Mouse (Mus musculus): ENCODE measurements around the gene Slc43a1. TPM values are rescaled to one million over a fixed set of nuclear protein-coding genes. Genes with fewer than 3 reads are reported as not detected.

Gene Slc43a1
- polyA plus RNA-seq (2017; shearing (Covaris generic)): 1 to 10 TPM; 7.3 to 8.2 TPM

DNA sequence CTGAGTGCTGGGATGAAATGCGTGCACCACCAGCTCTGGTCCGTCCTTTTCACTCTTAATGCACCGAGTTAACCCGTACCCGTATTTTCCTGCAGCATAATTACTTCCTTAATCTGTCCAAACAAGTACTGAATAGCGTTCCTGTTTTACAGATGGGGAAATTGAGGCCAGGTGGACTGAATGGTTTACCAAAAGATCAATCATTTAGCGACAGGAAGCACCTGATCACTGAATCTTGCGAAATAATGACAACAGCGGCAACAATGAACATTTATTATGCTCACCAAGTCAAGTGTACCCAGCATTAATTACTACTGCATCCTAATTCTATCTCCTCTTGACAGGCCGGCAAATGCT lies at the start of gene Slc43a1:
Gene Slc43a1 (plus strand): TSS at position 258 of the 357 bp plus-strand sequence.

DNA sequence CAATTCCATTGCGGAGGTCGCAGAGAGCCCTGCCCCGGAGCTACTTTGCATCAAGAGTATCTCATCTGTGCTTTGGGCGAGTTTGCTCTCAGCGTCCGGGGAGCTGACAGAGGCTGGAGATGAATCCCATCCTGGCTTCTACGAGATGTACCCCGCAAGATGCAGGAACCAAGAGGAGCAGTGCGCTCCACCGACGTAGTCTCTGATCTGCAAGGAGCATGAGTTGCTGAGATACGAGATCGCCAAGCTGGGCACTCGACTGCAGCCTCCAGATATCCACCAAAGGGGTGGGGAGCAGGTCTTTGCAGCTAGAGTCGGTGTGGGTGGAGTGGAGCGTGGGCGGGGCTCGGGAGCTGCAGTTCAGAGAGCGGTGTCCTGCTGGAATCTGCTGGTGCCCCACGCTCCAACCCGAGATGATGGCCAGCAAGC lies 40.1 kb upstream of the Slc43a1 start, which contains the start of gene Ube2l6:
Gene Ube2l6 (plus strand): TSS at position 336 of the 429 bp plus-strand sequence.

DNA sequence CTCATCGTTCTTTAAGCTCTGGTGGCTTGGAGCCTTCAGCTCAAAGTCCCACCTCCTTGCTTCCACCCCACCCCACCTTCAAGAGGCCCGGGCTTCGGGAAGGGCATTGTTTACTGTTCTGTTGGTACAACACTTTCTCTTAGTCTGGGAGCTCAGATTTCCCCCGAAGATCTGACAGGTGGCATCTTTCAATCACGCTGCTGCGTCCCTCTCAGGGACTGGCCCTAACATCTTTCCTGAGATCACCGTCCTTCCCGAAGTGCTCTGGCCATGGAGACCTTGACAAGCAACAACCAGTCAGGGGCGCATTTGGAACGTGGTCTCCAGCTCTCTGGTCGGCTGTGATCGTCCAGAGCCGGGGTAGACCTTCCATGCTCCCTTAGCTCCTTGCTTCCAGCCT lies 16.1 kb upstream of the Slc43a1 start, which contains the start of gene Smtnl1:
Gene Smtnl1 (minus strand): TSS at position 101 of the 400 bp plus-strand sequence.

DNA sequence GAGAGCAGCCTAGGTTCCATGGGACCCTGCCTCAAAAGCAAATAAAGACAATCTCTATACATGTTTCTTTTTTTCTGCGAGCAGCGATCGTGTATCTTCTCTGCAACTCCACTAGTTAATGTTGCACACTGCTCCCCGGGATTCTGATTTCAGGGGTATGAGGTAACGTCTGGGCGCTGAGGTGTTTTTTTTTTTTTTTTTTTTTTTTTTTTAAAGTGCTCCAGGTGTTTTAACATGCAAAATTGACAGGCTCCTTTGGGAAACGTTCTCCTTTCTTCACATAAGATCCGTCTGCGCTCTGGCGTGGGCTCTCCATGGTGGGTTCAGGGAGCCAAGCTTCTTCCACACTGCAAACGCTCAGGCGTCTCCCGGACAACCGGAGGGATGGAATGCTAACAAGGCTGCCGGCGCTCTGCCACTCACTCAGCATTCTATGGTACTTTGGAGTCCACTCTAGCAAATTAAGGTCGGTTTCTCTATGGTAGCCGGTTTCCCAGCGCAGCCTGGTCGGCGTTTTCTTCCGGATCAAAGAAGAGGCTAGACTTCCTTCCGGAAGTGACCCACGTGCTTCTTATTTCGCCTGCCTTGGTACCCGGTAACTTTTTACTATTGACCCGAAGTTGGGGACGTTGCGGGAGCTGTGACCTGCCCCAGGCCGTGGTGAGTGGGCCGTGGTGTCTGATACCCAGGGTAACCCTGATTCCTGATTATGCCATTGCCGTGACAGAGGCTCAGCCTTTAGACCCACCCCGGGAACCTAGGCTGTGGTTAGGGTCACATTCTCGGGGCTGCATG lies 12.0 kb upstream of the Slc43a1 start, which contains the start of gene Timm10:
Gene Timm10 (plus strand): TSS at position 510 of the 795 bp plus-strand sequence.

DNA sequence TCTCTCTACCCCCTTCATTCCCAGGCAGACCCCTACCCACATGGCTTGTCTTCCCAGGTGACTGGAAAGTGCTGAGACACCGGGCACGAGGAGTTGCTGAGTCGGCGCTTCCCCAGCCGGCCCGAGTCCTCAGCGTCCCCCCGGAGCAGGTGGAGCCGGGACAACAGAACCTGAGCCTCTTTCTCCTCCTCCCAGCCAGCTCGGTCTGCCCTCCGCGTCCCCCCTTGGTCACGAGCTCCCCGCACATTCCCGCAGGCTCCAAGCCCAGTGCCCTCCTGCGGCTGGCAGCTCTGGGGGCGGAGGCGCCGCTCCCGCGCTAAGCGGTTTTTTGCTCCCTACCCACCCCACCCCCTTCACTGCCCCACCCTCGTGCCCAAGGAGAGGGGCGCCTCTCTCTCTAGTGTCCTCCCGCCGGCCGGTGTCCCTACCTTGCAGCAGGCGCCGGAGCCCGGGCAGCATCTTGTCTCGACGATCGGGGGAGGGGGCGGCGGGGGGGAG lies 47.6 kb downstream of the Slc43a1 start, which contains the start of gene Rtn4rl2:
Gene Rtn4rl2 (minus strand): TSS at position 477 of the 498 bp plus-strand sequence.

Other genes with a start within 250 kb of the Slc43a1 start
- 1 to 10 TPM in 1 of 2 experiments, under 1 TPM in 1; 0.62 to 2.2 TPM for gene Ctnnd1, start 188.1 kb upstream of the Slc43a1 start, polyA plus RNA-seq (2017; shearing (Covaris generic))
- gene Btbd18, start 179.8 kb upstream of the Slc43a1 start, polyA plus RNA-seq (2017; shearing (Covaris generic)): under 1 TPM in 1 of 2 experiments, not detected in 1; 0.23 TPM
- gene Selenoh, start 168.1 kb upstream of the Slc43a1 start, polyA plus RNA-seq (2017; shearing (Covaris generic)): 100 to 1,000 TPM; 110 to 128 TPM
- not detected for gene Gm28635, start 160.8 kb upstream of the Slc43a1 start, polyA plus RNA-seq (2017; shearing (Covaris generic))
- gene Med19, start 160.4 kb upstream of the Slc43a1 start, polyA plus RNA-seq (2017; shearing (Covaris generic)): 10 to 100 TPM; 31.4 to 34.1 TPM
- gene Tmx2, start 159.7 kb upstream of the Slc43a1 start, polyA plus RNA-seq (2017; shearing (Covaris generic)): 10 to 100 TPM; 70.5 to 91.6 TPM
- gene Zdhhc5, start 123.7 kb upstream of the Slc43a1 start, polyA plus RNA-seq (2017; shearing (Covaris generic)): 10 to 100 TPM; 27.5 to 46.1 TPM
- gene Clp1, start 111.5 kb upstream of the Slc43a1 start, polyA plus RNA-seq (2017; shearing (Covaris generic)): 10 to 100 TPM; 49.8 to 53.2 TPM
- 1 to 10 TPM in 1 of 2 experiments, under 1 TPM in 1; 0.31 to 1.1 TPM for gene Ypel4, start 104.8 kb upstream of the Slc43a1 start, polyA plus RNA-seq (2017; shearing (Covaris generic))
- gene Gm19426, start 95.2 kb upstream of the Slc43a1 start, polyA plus RNA-seq (2017; shearing (Covaris generic)): not detected
- not detected for gene Serping1, start 63.4 kb upstream of the Slc43a1 start, polyA plus RNA-seq (2017; shearing (Covaris generic))
- 10 to 100 TPM; 23.1 to 71.4 TPM for gene Ube2l6, start 40.0 kb upstream of the Slc43a1 start, polyA plus RNA-seq (2017; shearing (Covaris generic))
- gene Smtnl1, start 16.2 kb upstream of the Slc43a1 start, polyA plus RNA-seq (2017; shearing (Covaris generic)): under 1 TPM in 1 of 2 experiments, not detected in 1; 0.16 TPM
- 10 to 100 TPM; 21.9 to 43.6 TPM for gene Timm10, start 11.9 kb upstream of the Slc43a1 start, polyA plus RNA-seq (2017; shearing (Covaris generic))
- not detected for gene Rtn4rl2, start 47.9 kb downstream of the Slc43a1 start, polyA plus RNA-seq (2017; shearing (Covaris generic))
- gene Slc43a3, start 97.7 kb downstream of the Slc43a1 start, polyA plus RNA-seq (2017; shearing (Covaris generic)): 10 to 100 TPM; 10.3 to 15.7 TPM
- 1 to 10 TPM; 7.7 to 8.3 TPM for gene Prg2, start 141.6 kb downstream of the Slc43a1 start, polyA plus RNA-seq (2017; shearing (Covaris generic))
- under 1 TPM; 0.29 to 0.43 TPM for gene Prg3, start 149.4 kb downstream of the Slc43a1 start, polyA plus RNA-seq (2017; shearing (Covaris generic))
- 100 to 1,000 TPM; 162 to 179 TPM for gene Ssrp1, start 198.4 kb downstream of the Slc43a1 start, polyA plus RNA-seq (2017; shearing (Covaris generic))
- 1 to 10 TPM in 1 of 2 experiments, not detected in 1; 2.1 TPM for gene P2rx3, start 198.6 kb downstream of the Slc43a1 start, polyA plus RNA-seq (2017; shearing (Covaris generic))
- 10 to 100 TPM in 1 of 2 experiments, 1 to 10 TPM in 1; 9.3 to 12.7 TPM for gene Tnks1bp1, start 209.2 kb downstream of the Slc43a1 start, polyA plus RNA-seq (2017; shearing (Covaris generic))

Measured in activated CD4-positive, CD25-positive, alpha-beta regulatory T cell (primary cell).